Mouse (Mus musculus) megakaryocyte, embryonic 14.5 days (primary cell): Measurements from ENCODE around the gene Cnr2. TPM values are rescaled to one million over a fixed set of nuclear protein-coding genes. Genes with fewer than 3 reads are reported as not detected.

Experiments
- H3K27me3 ChIP-seq: replicated peaks from 2 replicates; pipeline ENCODE3; 2012; ENCODE audit warnings: inconsistent platforms
- H3K36me3 ChIP-seq: replicated peaks from 2 replicates; pipeline ENCODE3; 2012; ENCODE audit warnings: low read length, inconsistent platforms, mixed read lengths
- H3K4me1 ChIP-seq: 2 replicates; pipeline ENCODE4 v1.6.1; 2012; ENCODE audit warnings: inconsistent platforms
- H3K4me3 ChIP-seq: replicated peaks from 2 replicates; pipeline ENCODE3; 2012; ENCODE audit warnings: moderate library complexity, mild to moderate bottlenecking, inconsistent platforms
- H3K9me3 ChIP-seq: 2 replicates; pipeline ENCODE4 v1.6.1; 2012; ENCODE audit warnings: inconsistent platforms
- FLI1 ChIP-seq: IDR thresholded peaks from 2 replicates; pipeline ENCODE4 v1.6.1; 2012; ENCODE audit warnings: low read length, inconsistent platforms, mixed read lengths
- GATA1 ChIP-seq: IDR thresholded peaks from 3 replicates; pipeline ENCODE4 v1.6.1; 2012; ENCODE audit warnings: mixed read lengths, low read length, inconsistent platforms, borderline replicate concordance
- polyA plus RNA-seq: library from polyadenylated mRNA; stranded (reverse); fragments of >175 nt; gene quantifications from 2 replicates; pipeline ENCODE4 v1.2.3, GENCODE M21; 2012; ENCODE audit warnings: low replicate concordance; ENCODE audit not compliant: insufficient read depth

The Cnr2 gene
- polyA plus RNA-seq, 1 experiment = 4.9 TPM

DNA sequence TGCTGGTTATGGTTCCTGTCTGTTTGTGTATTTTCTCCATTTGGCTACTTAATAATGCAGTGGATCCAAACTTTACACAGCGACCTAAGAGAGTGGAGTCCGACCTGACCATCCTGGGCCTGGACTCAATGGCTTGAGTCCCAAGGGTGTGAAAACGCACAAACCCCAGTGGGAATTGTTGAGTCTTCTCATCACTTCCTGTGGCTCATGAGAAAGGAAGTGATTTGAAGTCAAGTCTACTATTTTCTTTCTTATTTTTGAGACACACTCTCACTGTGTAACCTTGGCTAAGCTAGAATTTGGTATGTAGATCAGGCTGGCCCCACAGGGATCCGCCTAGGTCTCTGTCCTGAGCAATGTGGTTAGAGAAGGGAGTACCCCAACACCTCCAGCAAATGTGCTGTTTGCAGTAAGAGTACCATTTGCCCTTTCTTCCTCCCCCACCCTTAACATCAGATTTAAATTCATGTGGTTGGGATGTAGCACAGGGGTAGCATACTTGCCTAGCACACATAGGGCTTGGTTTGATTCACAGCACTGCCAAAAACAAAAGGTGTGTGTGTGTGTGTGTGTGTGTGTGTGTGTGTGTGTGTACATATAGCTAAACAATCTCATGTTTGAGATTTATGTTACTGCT, 7.5 kb downstream of the Cnr2 start:
- H3K4me1 ChIP-seq = peaks cover 87% of the 10 kb centered on the region

DNA sequence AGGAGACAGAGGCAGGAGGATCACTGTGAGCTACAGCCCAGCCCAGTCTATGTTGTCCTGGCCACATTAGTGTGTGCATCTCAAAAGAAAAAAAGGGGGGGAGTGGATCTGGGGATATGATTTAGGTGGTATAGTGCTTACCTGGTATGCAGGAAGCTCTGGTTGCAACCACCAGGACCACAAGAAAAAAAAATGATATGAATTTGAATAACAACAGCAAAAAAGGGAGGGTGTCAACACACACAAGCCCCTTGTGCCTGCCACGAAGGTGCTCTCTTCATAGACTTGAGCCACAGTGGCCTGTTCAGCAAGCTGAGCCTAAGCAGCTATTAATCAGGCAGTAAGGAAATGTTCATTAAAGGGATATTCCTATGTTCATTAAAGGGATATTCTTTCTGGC, 9.6 kb downstream of the Cnr2 start:
- Histone ChIP-seq H3K4me1 (peaks cover 85% of the 10 kb centered on the region), H3K27me3 (no peaks in the 10 kb centered on the region), H3K4me3 (no peak overlapping the region), H3K9me3 (no peaks in the 10 kb centered on the region), H3K36me3 (peaks cover 88% of the 10 kb centered on the region)
- TF ChIP-seq FLI1 (no peak), GATA1 (no peak)

More for the DNA sequence above, 7.5 kb downstream of the Cnr2 start:
- Histone ChIP-seq H3K4me3 (no peak overlapping the region), H3K36me3 (peaks cover 77% of the 10 kb centered on the region), H3K9me3 (no peaks in the 10 kb centered on the region), H3K27me3 (no peaks in the 10 kb centered on the region)
- no peak for TF ChIP-seq GATA1
- no peak for TF ChIP-seq FLI1

DNA sequence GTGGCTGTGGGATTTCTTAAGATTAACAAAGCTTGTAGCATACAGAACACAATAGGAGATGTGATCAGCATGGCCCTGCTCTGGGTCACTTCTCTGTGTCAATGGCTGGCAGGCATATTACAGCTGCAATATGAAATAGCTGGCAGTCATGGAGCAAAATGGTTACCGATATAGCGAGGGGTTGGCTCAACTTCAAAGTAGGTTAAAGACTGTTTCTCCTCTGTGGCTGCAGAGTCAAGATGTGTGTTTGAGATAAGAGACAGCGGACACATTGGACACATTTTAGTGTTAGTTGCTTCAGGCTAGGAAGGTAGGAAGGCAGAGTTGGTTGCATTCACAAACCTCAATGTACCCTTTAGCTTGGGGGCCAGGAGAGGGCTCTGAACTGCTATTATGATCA, 11.4 kb downstream of the Cnr2 start:
- peak overlapping the region; percentile 9 for H3K4me3 ChIP-seq
- no peaks in the 10 kb centered on the region for H3K9me3 ChIP-seq
- H3K27me3 ChIP-seq = no peaks in the 10 kb centered on the region
- H3K4me1 ChIP-seq = peaks cover 93% of the 10 kb centered on the region
- TF ChIP-seq FLI1 (no peak), GATA1 (no peak)
- peaks cover 70% of the 10 kb centered on the region for H3K36me3 ChIP-seq

DNA sequence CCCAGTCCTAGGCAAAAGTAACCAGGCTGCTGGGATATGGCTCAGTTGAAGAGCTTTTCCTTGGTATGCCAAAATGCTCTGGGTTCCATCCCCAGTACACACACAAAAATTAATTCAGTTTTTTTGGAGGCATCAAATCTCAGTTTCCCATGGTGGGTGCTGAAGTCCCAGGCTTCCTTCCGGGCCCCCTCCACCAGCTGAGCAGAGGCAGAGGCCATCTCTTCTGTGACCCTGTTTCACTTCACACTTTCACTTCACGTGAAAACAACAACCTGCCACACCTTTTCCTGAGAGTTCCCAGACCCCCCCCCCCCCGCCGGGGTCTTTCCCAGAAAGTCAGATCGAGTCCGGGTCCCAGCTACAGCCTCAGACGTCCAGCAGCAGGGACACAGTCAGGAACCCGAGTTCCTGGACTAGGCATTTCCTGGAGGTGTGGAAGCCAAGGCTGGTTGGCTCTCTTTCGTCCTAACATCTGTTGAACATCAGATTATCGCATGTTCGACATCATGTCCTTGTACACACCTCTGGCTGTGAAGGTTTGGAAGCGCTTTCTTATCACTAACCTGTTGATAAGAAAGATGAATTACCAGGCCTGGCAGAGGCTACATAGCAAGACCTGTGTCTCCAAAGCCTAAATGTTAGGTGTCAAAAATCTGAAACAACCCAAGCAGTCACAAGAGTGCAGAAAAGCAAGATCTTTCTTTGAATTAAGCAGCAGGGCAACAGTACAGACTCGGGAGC, 14.3 kb downstream of the Cnr2 start:
- peaks cover 93% of the 10 kb centered on the region for H3K4me1 ChIP-seq

DNA sequence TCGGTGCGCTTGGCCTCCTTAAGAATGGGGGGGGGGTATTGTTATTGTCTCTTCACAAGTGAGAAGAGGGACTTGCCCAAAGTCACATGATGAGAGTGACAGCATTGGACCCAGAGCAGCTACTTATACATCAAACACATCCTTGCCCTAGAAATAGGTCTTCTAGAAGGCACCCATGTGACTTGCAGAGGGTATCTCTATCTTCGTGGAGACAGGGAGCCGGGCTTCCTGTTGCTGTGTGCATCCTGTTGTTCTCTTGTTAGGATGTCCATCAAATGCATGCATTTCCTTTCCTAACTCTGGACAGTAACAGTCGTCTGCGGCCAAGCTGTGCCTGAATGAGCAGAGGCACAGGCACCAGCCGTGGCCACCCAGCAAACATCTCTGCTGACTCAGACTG, 16.3 kb downstream of the Cnr2 start:
- TF ChIP-seq FLI1 (peak; percentile 72), GATA1 (peak; percentile 80; the same call in 1 of the 3 replicates)
- Histone ChIP-seq H3K4me1 (peaks cover 86% of the 10 kb centered on the region), H3K27me3 (no peaks in the 10 kb centered on the region), H3K9me3 (no peaks in the 10 kb centered on the region), H3K36me3 (peaks cover 45% of the 10 kb centered on the region), H3K4me3 (peak overlapping the region; percentile 89)

More for the DNA sequence above, 14.3 kb downstream of the Cnr2 start:
- no peak for TF ChIP-seq GATA1
- no peak for TF ChIP-seq FLI1
- H3K27me3 ChIP-seq = no peaks in the 10 kb centered on the region
- H3K36me3 ChIP-seq = peaks cover 52% of the 10 kb centered on the region
- no peak overlapping the region for H3K4me3 ChIP-seq
- H3K9me3 ChIP-seq = no peaks in the 10 kb centered on the region

DNA sequence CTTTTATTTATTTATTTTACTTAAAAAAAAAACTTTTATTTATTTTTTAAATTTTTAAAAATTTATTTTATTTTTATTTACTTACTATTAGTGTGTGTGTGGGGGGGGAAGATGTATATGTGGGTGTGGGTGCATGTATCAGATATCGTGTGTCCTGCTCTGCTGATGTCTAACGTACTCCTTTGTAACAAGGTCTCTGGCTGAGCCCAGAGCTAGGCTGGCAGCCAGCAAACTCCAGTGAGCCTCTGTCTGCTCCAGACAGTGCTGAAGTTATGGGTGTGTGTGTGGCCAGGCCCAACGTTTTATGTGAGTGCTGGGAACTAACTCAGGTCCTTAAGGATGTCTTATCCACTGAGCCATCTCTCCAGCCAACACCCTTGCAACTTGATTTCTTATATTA, 17.0 kb downstream of the Cnr2 start:
- H3K4me1 ChIP-seq = peaks cover 89% of the 10 kb centered on the region
- peak overlapping the region; percentile 92 for H3K4me3 ChIP-seq
- peaks cover 48% of the 10 kb centered on the region for H3K36me3 ChIP-seq
- no peaks in the 10 kb centered on the region for H3K27me3 ChIP-seq
- TF ChIP-seq GATA1 (no peak), FLI1 (no peak)
- H3K9me3 ChIP-seq = no peaks in the 10 kb centered on the region

DNA sequence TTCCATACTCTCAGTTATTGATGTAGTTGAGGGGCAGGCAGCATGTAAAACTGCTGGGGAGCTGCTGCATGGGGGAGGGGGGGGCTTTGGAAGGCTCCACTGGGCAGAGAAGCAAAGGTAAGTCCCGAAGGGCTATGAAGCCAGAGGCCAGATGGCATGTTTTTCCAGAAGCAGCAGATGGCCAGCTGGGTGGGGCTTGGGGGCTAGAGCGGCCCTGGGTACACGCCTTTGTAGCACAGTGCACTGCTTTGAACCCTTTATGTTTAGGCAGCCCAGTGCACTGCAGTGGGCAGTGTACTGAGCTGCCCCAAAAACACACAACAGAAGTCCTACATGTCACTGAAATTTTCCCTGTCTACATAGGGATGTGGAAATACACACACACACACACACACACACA, 17.6 kb downstream of the Cnr2 start:
- Histone ChIP-seq H3K4me3 (peak overlapping the region; percentile 92), H3K4me1 (peaks cover 90% of the 10 kb centered on the region), H3K36me3 (peaks cover 49% of the 10 kb centered on the region), H3K9me3 (no peaks in the 10 kb centered on the region), H3K27me3 (no peaks in the 10 kb centered on the region)
- TF ChIP-seq FLI1 (no peak), GATA1 (no peak)

DNA sequence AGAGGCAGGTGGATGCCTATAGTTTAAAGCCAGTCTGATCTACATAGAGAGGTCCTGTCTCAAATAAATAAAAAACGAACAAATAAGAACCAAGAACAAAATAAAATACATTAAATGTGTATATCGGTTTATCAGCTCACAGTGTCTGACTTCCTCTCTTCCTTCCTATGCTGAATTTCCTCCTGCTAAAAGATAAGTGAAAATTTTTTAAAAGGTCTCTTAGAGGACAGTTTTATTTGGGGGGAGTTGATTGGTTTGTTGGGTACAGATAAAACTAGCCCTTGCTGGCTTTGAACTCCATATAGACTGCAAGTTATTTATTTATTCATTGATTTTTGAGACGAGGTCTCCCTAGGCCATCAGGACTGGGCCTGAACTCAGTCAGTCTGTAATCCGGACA, 18.2 kb downstream of the Cnr2 start:
- H3K27me3 ChIP-seq = no peaks in the 10 kb centered on the region
- peak overlapping the region; percentile 92 for H3K4me3 ChIP-seq
- peaks cover 49% of the 10 kb centered on the region for H3K36me3 ChIP-seq
- H3K4me1 ChIP-seq = peaks cover 90% of the 10 kb centered on the region
- H3K9me3 ChIP-seq = no peaks in the 10 kb centered on the region
- no peak for TF ChIP-seq FLI1
- TF ChIP-seq GATA1 = no peak

DNA sequence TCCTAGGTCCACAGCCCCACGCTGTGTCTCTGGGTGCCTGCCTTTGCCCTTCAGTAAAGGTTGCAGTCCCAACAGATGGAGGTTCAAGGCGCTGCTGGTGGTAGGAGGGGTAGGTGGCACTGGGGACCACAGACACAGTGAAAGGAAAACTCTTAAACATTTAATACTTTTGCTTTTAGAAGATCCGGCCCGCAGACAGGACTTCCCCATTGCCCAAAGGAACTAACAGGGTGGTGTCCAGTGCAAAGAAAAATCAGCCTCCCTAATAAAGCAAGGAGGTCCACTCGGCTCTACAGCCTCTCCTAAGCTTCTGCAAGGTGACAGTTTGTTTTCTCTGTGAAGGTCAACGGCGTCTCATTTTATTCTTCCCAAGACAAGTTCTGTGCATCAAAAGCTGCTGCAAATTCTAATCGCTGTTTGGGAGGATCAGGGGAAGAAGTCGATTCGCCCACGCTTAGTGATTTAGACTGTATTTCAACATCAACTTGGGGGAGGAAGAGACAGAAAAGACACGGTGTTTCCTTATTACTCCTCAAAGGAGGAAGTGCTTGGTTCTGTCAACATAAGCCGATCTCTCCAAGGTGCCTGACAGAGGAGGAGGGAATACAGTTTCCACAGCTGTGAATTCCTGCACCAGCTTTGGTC, 23.6 kb downstream of the Cnr2 start:
- peaks cover 61% of the 10 kb centered on the region for H3K36me3 ChIP-seq
- H3K4me3 ChIP-seq = peak overlapping the region; percentile 48
- peaks cover 7% of the 10 kb centered on the region; the same call in 1 of the 2 replicates for H3K9me3 ChIP-seq
- peaks cover 66% of the 10 kb centered on the region for H3K4me1 ChIP-seq
- no peaks in the 10 kb centered on the region for H3K27me3 ChIP-seq
- TF ChIP-seq GATA1 = no peak
- no peak for TF ChIP-seq FLI1

DNA sequence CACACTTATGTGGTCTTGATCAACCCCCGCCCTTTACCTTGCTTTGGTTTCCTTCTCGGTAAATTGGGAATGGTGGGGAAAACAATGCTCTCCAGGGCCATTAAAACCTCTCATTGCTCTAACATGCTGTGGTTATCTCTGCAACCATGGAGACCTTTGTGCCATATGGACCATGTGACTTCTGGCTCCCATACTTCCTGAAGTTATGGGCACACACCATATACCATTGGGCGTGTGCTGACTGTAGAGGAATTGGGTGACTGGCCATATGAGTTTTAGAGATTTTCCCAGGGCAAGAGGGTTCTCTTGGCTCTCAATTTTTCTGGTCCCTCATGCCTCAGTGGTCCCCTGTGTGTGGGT, 24.1 kb downstream of the Cnr2 start:
- Histone ChIP-seq H3K36me3 (peaks cover 64% of the 10 kb centered on the region), H3K9me3 (peaks cover 7% of the 10 kb centered on the region; the same call in 1 of the 2 replicates), H3K4me3 (peak overlapping the region; percentile 5), H3K4me1 (peaks cover 65% of the 10 kb centered on the region), H3K27me3 (no peaks in the 10 kb centered on the region)
- no peak for TF ChIP-seq GATA1
- no peak for TF ChIP-seq FLI1
